Mouse (Mus musculus): Measurements from ENCODE around the gene Brinp1.

Gene Brinp1

DNA sequence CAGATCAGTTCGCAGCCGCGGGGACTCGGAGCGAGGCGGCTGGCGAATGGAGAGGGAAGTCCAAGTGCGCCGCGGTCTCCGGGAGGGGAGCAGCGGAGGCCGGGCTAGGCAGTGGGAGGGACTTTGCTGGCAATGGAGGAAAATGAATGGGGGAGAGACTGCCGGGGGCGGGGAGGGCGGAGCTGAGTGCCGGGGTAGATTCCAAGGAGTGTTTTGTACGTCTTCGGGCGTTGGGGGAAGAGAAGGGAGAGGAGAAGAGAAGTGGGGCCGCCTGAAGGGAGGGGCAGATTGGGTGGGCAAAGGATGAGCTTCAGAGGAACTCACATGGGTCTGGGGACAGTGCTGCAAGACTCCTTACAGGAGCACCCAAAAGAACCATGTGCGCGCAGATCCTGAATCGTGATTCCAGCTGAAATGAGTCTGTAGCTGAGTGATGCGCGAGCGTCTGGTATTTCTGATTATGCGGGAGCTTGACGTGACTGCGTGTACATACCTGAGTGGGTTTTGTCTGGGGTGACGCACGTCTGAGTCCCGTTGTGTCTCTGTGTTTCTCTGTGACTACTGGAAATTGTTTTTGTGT, at the start of gene Brinp1:
TSS of gene Brinp1 (minus strand) at position 76 of the 580 bp plus-strand sequence.
- Histone ChIP-seq H3K27me3 (ENCODE audit: insufficient read depth, low read length) (peaks cover 37% of the 10 kb centered on the region), H3K36me3 (ENCODE audit: insufficient read depth, low read length) (no peaks in the 10 kb centered on the region), H3K9me3 (ENCODE audit: low read length) (peaks cover 4% of the 10 kb centered on the region; the same call in 1 of the 2 replicates), H3K4me1 (replicated peaks; ENCODE audit: low read depth, low read length) (peaks cover 7% of the 10 kb centered on the region; the same call in 1 of the 2 replicates), H3K4me3 (replicated peaks; ENCODE audit: low read length) (peak within 1 kb of the TSS; percentile 85)
- no peak for TF ChIP-seq NANOG (IDR thresholded peaks at IDR 0.05; ENCODE audit: borderline replicate concordance, low read length)
- no peak for TF ChIP-seq CTCF (conservative IDR thresholded peaks at IDR 0.05; ENCODE audit: low read length)
- no peak for TF ChIP-seq POU5F1 (IDR thresholded peaks at IDR 0.05; ENCODE audit: borderline replicate concordance, low read length)

DNA sequence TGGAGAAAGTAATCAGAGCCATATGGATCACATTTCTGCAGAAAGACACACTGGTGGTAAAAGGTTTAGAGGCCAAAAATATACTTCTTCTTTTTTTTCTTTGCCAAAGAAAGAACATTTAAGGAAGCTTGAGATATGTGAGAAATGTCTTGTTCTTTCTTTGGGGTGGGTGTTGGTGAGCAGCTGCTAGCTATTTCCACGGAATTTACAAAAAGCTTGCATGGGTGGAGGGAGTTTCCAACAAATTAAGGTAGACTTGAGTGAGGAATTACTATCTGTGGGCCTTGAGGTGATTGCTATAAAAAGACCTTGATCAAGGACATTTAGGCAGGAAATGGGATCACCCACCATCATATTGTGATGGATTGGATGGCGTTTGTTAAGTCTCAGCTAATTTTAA, 3.1 kb upstream of the Brinp1 start:
- Histone ChIP-seq H3K4me1 (replicated peaks; ENCODE audit: low read depth, low read length) (peaks cover 7% of the 10 kb centered on the region; the same call in 1 of the 2 replicates), H3K36me3 (ENCODE audit: insufficient read depth, low read length) (no peaks in the 10 kb centered on the region), H3K4me3 (replicated peaks; ENCODE audit: low read length) (no peak overlapping the region), H3K27me3 (ENCODE audit: insufficient read depth, low read length) (peaks cover 28% of the 10 kb centered on the region), H3K9me3 (ENCODE audit: low read length) (peaks cover 16% of the 10 kb centered on the region)
- TF ChIP-seq CTCF (conservative IDR thresholded peaks at IDR 0.05; ENCODE audit: low read length) (no peak), NANOG (IDR thresholded peaks at IDR 0.05; ENCODE audit: borderline replicate concordance, low read length) (no peak), POU5F1 (IDR thresholded peaks at IDR 0.05; ENCODE audit: borderline replicate concordance, low read length) (no peak)

DNA sequence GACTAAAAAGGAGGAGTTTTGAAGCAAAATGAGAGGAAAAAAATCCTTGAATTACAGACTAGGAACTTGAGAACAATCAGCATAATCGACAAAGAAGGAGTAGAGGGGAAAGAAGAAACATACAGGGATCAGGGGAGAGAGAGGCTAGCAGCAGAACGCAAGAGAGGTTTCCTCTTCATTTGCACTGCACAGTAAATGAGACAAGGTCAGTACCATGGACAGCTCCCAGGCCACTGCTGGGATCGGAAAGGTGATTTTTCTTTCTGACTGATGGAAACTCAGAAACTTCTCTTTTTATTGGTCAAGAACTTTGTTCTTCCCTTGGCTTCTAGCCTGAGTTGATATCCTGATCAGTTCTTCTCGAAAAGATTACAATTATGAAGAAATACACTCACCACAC, 1.4 kb upstream of the Brinp1 start:
- no peaks in the 10 kb centered on the region for H3K36me3 ChIP-seq (ENCODE audit: insufficient read depth, low read length)
- no peak overlapping the region for H3K4me3 ChIP-seq (replicated peaks; ENCODE audit: low read length)
- H3K27me3 ChIP-seq (ENCODE audit: insufficient read depth, low read length) = peaks cover 37% of the 10 kb centered on the region
- peaks cover 15% of the 10 kb centered on the region for H3K9me3 ChIP-seq (ENCODE audit: low read length)
- peaks cover 7% of the 10 kb centered on the region; the same call in 1 of the 2 replicates for H3K4me1 ChIP-seq (replicated peaks; ENCODE audit: low read depth, low read length)
- TF ChIP-seq NANOG (IDR thresholded peaks at IDR 0.05; ENCODE audit: borderline replicate concordance, low read length) (no peak), POU5F1 (IDR thresholded peaks at IDR 0.05; ENCODE audit: borderline replicate concordance, low read length) (no peak), CTCF (conservative IDR thresholded peaks at IDR 0.05; ENCODE audit: low read length) (no peak)

DNA sequence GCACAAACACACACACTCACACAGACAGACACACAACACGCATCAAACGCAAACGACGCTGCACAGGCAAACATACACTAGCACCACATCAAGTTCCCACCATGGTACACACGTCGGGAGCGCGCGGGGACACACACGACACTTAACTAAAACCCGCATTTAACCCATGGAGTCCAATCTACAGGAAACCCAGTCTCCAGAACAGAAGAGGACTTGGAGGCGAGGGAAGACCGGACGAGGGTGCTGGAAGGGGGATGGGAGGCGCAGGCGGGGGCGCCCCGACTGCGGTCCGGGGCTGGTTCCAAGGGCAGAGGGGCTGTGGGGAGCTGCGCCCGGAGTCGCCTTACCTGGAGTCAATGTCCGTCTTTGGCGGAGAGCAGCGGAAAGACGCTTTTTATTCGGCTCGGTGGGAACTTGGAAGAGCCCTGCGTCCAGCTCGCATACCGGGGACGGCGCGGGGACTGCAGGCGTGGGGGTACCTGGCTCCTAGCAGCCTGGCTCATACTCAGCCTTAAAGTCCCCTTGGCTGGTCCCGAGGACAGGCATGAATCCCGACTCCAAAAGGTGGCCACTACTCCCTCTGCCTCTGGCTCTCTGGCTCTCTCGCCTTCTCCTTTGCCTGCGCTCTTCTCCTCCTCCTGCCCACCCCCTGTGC, 403 bp downstream of the Brinp1 start:
- no peaks in the 10 kb centered on the region; the same call in 1 of the 2 replicates for H3K9me3 ChIP-seq (ENCODE audit: low read length)
- peaks cover 37% of the 10 kb centered on the region for H3K27me3 ChIP-seq (ENCODE audit: insufficient read depth, low read length)
- no peaks in the 10 kb centered on the region for H3K36me3 ChIP-seq (ENCODE audit: insufficient read depth, low read length)
- H3K4me1 ChIP-seq (replicated peaks; ENCODE audit: low read depth, low read length) = peaks cover 7% of the 10 kb centered on the region; the same call in 1 of the 2 replicates
- TF ChIP-seq CTCF (conservative IDR thresholded peaks at IDR 0.05; ENCODE audit: low read length) (no peak), NANOG (IDR thresholded peaks at IDR 0.05; ENCODE audit: borderline replicate concordance, low read length) (no peak), POU5F1 (IDR thresholded peaks at IDR 0.05; ENCODE audit: borderline replicate concordance, low read length) (no peak)
- H3K4me3 ChIP-seq (replicated peaks; ENCODE audit: low read length) = peak overlapping the region; percentile 85

DNA sequence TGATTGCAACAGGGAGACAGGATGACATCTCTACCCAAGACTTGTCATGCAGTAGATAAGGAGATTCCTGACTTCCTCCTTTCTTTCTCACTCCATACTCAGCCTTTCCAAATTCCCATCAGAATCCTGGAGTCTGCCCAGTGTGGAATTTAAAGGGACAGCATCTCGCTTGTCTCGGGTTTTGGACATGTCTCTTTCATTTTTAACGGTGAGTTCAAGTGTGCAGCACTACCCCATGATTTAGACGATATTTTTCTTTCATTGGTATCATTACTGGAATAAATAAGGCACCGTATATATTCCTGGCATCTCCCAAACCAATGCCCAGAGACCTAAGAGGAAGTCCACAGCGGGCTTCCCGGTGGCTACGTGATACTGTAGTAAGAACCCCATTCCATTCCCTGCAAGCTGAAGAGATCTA, 1.1 kb downstream of the Brinp1 start:
- no peak overlapping the region for H3K4me3 ChIP-seq (replicated peaks; ENCODE audit: low read length)
- H3K4me1 ChIP-seq (replicated peaks; ENCODE audit: low read depth, low read length) = peaks cover 7% of the 10 kb centered on the region; the same call in 1 of the 2 replicates
- H3K9me3 ChIP-seq (ENCODE audit: low read length) = no peaks in the 10 kb centered on the region
- peaks cover 37% of the 10 kb centered on the region for H3K27me3 ChIP-seq (ENCODE audit: insufficient read depth, low read length)
- TF ChIP-seq CTCF (conservative IDR thresholded peaks at IDR 0.05; ENCODE audit: low read length) (no peak), POU5F1 (IDR thresholded peaks at IDR 0.05; ENCODE audit: borderline replicate concordance, low read length) (no peak), NANOG (IDR thresholded peaks at IDR 0.05; ENCODE audit: borderline replicate concordance, low read length) (no peak)
- no peaks in the 10 kb centered on the region for H3K36me3 ChIP-seq (ENCODE audit: insufficient read depth, low read length)

DNA sequence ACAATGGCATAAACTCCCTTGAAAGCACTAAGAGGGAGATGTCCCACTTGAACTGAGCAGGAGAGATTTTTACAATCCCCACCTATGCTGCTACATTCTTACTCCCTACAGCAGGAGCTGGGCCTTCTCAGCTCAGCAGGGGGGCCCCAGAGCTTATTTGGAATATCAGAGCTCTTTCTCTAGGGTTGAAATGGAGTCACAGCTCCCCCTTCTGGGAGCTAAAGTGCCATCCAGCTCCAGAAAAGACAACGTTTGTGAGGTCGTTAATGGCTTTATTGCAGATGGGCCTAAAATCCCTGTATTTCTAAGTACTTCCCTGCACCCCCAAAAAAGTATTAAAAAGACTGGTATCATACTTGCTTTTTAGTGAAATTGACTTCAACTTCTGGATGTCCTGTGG, 3.6 kb downstream of the Brinp1 start:
- Histone ChIP-seq H3K9me3 (ENCODE audit: low read length) (no peaks in the 10 kb centered on the region), H3K4me1 (replicated peaks; ENCODE audit: low read depth, low read length) (peaks cover 7% of the 10 kb centered on the region; the same call in 1 of the 2 replicates), H3K36me3 (ENCODE audit: insufficient read depth, low read length) (no peaks in the 10 kb centered on the region), H3K27me3 (ENCODE audit: insufficient read depth, low read length) (peaks cover 37% of the 10 kb centered on the region), H3K4me3 (replicated peaks; ENCODE audit: low read length) (no peak overlapping the region)
- no peak for TF ChIP-seq NANOG (IDR thresholded peaks at IDR 0.05; ENCODE audit: borderline replicate concordance, low read length)
- TF ChIP-seq CTCF (conservative IDR thresholded peaks at IDR 0.05; ENCODE audit: low read length) = peak; percentile 52

DNA sequence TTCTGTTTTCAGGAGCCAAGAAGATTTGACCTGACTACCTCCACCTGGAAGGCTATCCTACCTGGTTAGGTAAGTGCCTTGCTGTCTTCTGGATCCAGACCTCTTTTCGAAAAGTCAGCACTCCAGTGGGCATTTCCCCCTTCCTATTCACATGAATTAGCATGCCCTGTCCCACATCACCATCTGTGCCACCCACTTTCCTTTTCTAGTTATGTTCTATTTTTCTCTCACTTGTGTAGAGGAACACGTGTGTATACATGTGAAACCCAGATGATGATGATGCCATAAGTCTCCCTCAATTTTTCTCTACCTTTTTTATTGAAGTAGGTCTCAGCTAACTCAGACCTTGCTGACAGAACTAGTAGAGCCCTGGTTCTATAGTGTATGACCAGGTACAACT, 11.3 kb downstream of the Brinp1 start:
- H3K36me3 ChIP-seq (ENCODE audit: insufficient read depth, low read length) = no peaks in the 10 kb centered on the region
- H3K27me3 ChIP-seq (ENCODE audit: insufficient read depth, low read length) = no peaks in the 10 kb centered on the region
- H3K4me1 ChIP-seq (replicated peaks; ENCODE audit: low read depth, low read length) = no peaks in the 10 kb centered on the region
- H3K4me3 ChIP-seq (replicated peaks; ENCODE audit: low read length) = no peak overlapping the region
- no peak for TF ChIP-seq CTCF (conservative IDR thresholded peaks at IDR 0.05; ENCODE audit: low read length)
- TF ChIP-seq NANOG (IDR thresholded peaks at IDR 0.05; ENCODE audit: borderline replicate concordance, low read length) = no peak
- no peak for TF ChIP-seq POU5F1 (IDR thresholded peaks at IDR 0.05; ENCODE audit: borderline replicate concordance, low read length)
- no peaks in the 10 kb centered on the region for H3K9me3 ChIP-seq (ENCODE audit: low read length)

DNA sequence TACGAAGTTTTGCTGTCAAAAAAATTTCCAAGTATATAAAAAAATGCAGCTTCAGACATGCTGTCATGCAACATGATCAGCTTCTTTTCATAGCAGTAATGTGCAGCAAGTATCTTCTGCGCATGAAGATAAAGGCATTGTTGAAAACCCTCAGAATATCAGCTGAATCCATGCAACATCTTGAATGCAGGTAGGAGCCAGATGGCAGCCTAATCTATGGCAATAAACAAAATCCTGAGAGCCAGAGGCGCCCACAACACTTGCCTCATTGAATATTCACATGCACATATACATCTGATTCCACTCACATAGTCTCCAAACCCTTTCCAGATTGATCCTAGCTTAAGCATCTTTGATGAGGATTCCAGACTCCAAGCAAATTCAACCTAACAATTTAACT, 24.2 kb downstream of the Brinp1 start:
- Histone ChIP-seq H3K36me3 (ENCODE audit: insufficient read depth, low read length) (no peaks in the 10 kb centered on the region), H3K27me3 (ENCODE audit: insufficient read depth, low read length) (no peaks in the 10 kb centered on the region), H3K4me3 (replicated peaks; ENCODE audit: low read length) (no peak overlapping the region), H3K9me3 (ENCODE audit: low read length) (no peaks in the 10 kb centered on the region), H3K4me1 (replicated peaks; ENCODE audit: low read depth, low read length) (no peaks in the 10 kb centered on the region)
- TF ChIP-seq POU5F1 (IDR thresholded peaks at IDR 0.05; ENCODE audit: borderline replicate concordance, low read length) = no peak
